Mouse (Mus musculus) heart, adult 2 months (tissue): ENCODE measurements around the gene Cldnd2.

Experiments used
- CTCF ChIP-seq: fragments of 200-600 bp; IDR thresholded peaks from 2 replicates; pipeline ENCODE4 v1.8.1; 2022; ENCODE audit warnings: antibody characterized with exemption, mild to moderate bottlenecking, moderate library complexity
- EP300 ChIP-seq: fragments of 200-500 bp; IDR thresholded peaks from 2 replicates; pipeline ENCODE4 v1.6.1; 2011; ENCODE audit warnings: low read depth, low read length, control low read depth; ENCODE audit not compliant: insufficient read depth
- POLR2A ChIP-seq: fragments of 200-500 bp; IDR thresholded peaks from 2 replicates; pipeline ENCODE4 v1.6.1; 2011; ENCODE audit warnings: mild to moderate bottlenecking, low read depth, low read length, control low read depth; ENCODE audit not compliant: insufficient read depth

DNA sequence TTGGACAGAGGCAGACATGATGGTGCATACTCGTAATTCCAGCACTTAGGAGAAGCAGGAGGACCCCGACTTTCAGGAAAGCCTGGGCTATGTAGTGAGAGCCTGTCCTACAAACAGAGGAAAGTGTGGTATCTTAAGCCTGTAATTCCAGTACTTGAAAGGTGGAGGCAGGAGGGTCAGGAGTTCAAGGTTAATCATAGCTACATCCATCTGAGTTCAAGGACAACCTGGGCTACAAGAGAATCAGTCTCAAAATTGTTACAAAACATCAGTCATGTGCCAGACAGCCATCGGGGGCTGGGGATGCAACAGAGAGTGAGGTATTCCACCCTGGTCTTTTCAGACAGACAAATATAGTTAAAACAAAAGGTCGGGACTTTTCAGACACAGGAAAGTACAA is 7.7 kb upstream of the Cldnd2 start:
- TF ChIP-seq CTCF = no peak
- no peak for TF ChIP-seq EP300
- TF ChIP-seq POLR2A = no peak
